Mouse (Mus musculus): ENCODE measurements around the gene Adarb1.
"Not testable (repeated sequence)": the region's sequence is repeated elsewhere in the genome, so short reads cannot be mapped to it uniquely, and the experiment has no call there.

The Adarb1 gene

GRCm38 (mm10) chr10:77321001-77321400 is 97.1 kb downstream of the Adarb1 start:
- DNase-seq (ENCODE audit: low read depth in 2 of 2, low spot score in 2 of 2), result no peak

- no peak for DNase-seq (ENCODE audit: low read depth in 2 of 2, low spot score in 2 of 2)
Measured at GRCm38 (mm10) chr10:77315682-77316081, 102.4 kb downstream of the Adarb1 start.

GRCm38 (mm10) chr10:77314711-77315266 is 103.3 kb downstream of the Adarb1 start:
- DNase-seq (ENCODE audit: low read depth in 2 of 2, low spot score in 2 of 2), result no peak

GRCm38 (mm10) chr10:77308978-77309377 is 109.1 kb downstream of the Adarb1 start:
- no peak for DNase-seq (ENCODE audit: low read depth in 2 of 2, low spot score in 2 of 2)

GRCm38 (mm10) chr10:77305766-77306165 is 112.3 kb downstream of the Adarb1 start:
- DNase-seq (ENCODE audit: low read depth in 2 of 2, low spot score in 2 of 2), result no peak

- DNase-seq (ENCODE audit: low read depth in 2 of 2, low spot score in 2 of 2), result no peak
Measured at GRCm38 (mm10) chr10:77304840-77305533, 113.1 kb downstream of the Adarb1 start.

- no peak for DNase-seq (ENCODE audit: low read depth in 2 of 2, low spot score in 2 of 2)
Measured at GRCm38 (mm10) chr10:77304362-77304761, 113.7 kb downstream of the Adarb1 start.

- DNase-seq (ENCODE audit: low read depth in 2 of 2, low spot score in 2 of 2), result no peak
Measured at GRCm38 (mm10) chr10:77300934-77301297, 117.2 kb downstream of the Adarb1 start.

GRCm38 (mm10) chr10:77300237-77300933 is 117.7 kb downstream of the Adarb1 start:
- DNase-seq (ENCODE audit: low read depth in 2 of 2, low spot score in 2 of 2), result no peak

- DNase-seq (ENCODE audit: low read depth in 2 of 2, low spot score in 2 of 2), result no peak
Measured at GRCm38 (mm10) chr10:77299194-77299593, 118.9 kb downstream of the Adarb1 start.

- no peak for DNase-seq (ENCODE audit: low read depth in 2 of 2, low spot score in 2 of 2)
Measured at GRCm38 (mm10) chr10:77298621-77299020, 119.4 kb downstream of the Adarb1 start.

- no peak for DNase-seq (ENCODE audit: low read depth in 2 of 2, low spot score in 2 of 2)
Measured at GRCm38 (mm10) chr10:77294691-77295090, 123.4 kb downstream of the Adarb1 start.

GRCm38 (mm10) chr10:77290624-77291366 is 127.3 kb downstream of the Adarb1 start:
- no peak for DNase-seq (ENCODE audit: low read depth in 2 of 2, low spot score in 2 of 2)

- DNase-seq (ENCODE audit: low read depth in 2 of 2, low spot score in 2 of 2), result no peak
Measured at GRCm38 (mm10) chr10:77289559-77289958, 128.5 kb downstream of the Adarb1 start.

GRCm38 (mm10) chr10:77288639-77289195 is 129.4 kb downstream of the Adarb1 start:
- no peak for DNase-seq (ENCODE audit: low read depth in 2 of 2, low spot score in 2 of 2)

GRCm38 (mm10) chr10:77287626-77288025 is 130.4 kb downstream of the Adarb1 start:
- no peak for DNase-seq (ENCODE audit: low read depth in 2 of 2, low spot score in 2 of 2)

- DNase-seq (ENCODE audit: low read depth in 2 of 2, low spot score in 2 of 2), result no peak
Measured at GRCm38 (mm10) chr10:77284832-77285231, 133.2 kb downstream of the Adarb1 start.

GRCm38 (mm10) chr10:77282822-77283221 is 135.2 kb downstream of the Adarb1 start:
- DNase-seq (ENCODE audit: low read depth in 2 of 2, low spot score in 2 of 2), result peak; percentile 62 to 64

- DNase-seq (ENCODE audit: low read depth in 2 of 2, low spot score in 2 of 2), result not testable (repeated sequence)
Measured at GRCm38 (mm10) chr10:77282085-77282484, 136.0 kb downstream of the Adarb1 start.

- no peak for DNase-seq (ENCODE audit: low read depth in 2 of 2, low spot score in 2 of 2)
Measured at GRCm38 (mm10) chr10:77273798-77274197, 144.3 kb downstream of the Adarb1 start.

- no peak for DNase-seq (ENCODE audit: low read depth in 2 of 2, low spot score in 2 of 2)
Measured at GRCm38 (mm10) chr10:77272980-77273730, 144.9 kb downstream of the Adarb1 start.

Measured in CD8-positive naive resting alpha-beta T cell, adult 2 months (primary cell).